Mouse (Mus musculus): Measurements from ENCODE around the gene Txnrd3. TPM values are rescaled to one million over a fixed set of nuclear protein-coding genes. Genes with fewer than 3 reads are reported as not detected.

Gene Txnrd3
- total RNA-seq (2021) (10 to 100 TPM in 1 of 2 experiments, 1 to 10 TPM in 1; 9.0 to 11.4 TPM), polyA plus RNA-seq (2012; rRNA removed) (12.9 and 14.6 TPM in 2 replicates)
- long read RNA-seq, transcript Txnrd3-201 (16 exons, 2,836 nt): major isoform, 12 of 14 reads
- long read RNA-seq, partial matches to known transcripts: 0 of 14 reads
- long read RNA-seq, other reads (novel, unspliced or antisense): 2 of 14 reads

DNA sequence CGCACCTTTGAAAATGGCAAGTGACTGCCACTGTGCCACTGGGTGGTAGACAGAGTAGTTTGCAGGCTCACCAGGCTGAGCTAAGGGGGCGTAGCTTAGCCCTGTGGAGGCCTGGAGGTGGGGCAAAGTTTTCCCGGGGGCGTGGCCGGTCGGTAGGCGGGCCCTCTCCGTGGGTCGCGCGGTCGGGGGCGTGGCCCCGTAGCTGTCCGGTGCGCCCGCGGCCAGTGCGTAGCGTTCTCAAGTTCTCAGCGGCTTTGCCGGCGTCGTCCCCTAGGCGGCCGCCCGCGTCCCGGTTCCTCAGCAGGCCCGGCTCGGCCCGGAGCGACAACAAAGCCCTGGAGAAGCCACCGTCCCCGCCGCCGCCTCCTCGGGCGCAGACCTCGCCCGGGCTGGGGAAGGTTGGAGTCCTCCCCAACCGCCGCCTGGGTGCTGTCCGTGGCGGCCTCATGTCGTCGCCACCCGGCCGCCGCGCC lies at the start of gene Txnrd3:
Txnrd3 (plus strand) TSS at position 191 of the 473 bp plus-strand sequence.
- DNase-seq: peak; percentile 97

DNA sequence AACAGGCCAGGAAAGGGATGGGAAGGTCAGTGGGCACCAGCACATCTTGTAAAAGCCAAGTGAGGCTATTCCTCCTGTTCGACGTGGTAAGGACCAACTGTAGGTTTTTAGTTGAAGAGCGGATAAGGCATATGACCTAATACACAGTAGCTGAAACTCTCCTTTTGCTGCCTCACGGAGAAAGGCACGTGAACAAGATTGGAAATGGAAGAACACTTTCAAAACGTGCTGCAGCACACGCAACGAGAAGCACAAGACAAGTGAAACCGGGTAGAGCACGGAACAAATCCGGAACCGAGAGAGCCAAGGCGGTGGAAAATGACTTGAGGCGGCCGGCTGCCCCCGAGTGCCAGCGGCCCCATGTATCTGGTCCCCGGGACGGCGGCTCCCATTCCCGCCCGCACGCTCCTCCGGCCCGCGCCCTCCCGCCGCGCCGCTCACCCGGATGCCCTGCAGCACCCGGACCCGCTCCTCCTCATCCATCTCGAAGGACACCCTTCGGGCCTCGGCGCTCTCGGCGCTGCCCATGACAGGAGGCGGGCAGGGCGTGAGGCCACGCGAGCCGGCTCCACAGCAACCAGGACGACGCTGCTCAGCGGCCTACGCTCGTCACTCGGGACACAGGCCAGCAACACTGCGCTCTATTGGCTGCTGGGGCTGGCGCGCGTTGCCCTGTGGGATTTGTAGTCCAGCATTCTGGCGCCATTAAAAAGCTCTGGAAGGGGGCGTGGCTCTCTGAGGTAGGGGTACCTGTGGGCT lies 48.6 kb upstream of the Txnrd3 start, which contains the start of gene Chchd6:
Chchd6 (minus strand) TSS at position 635 of the 759 bp plus-strand sequence.
- peak; percentile 96 for DNase-seq

DNA sequence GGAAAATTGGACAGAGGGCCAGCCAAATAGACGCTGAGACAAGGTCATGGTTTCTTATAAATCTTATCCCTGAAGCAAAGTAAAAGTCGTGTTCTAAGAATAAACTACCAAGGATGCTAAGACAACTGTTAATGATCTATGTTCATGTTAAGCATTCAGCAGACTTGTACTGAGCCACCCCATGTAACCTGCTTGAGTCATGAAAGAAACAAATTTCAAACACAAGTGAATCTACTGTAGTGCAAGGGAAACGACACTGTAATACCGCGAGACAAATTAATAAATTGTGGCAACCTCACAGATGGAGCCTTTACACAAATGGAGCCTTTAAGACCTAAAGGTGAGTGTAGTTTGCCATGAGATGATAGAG lies 48.0 kb upstream of the Txnrd3 start:
- DNase-seq: no peak

DNA sequence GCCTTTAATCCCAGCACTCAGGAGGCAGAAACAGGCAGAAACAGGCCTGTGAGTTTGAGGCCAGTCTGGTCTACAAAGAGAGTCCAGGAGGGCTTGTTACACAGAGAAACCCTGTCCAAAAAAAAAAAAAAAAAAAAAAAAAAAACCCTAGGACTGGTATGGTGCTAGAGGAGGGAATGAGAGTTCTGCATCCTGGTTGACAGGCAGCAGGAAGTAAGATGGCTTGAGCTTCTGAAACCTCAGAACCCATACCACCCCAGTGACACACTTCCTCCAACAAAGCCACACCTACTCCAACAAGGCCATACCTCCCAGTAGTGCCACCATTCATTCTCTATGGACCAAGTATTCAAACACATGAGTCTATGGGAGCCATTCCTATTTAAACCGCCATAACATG lies 47.3 kb upstream of the Txnrd3 start:
- no peak for DNase-seq

DNA sequence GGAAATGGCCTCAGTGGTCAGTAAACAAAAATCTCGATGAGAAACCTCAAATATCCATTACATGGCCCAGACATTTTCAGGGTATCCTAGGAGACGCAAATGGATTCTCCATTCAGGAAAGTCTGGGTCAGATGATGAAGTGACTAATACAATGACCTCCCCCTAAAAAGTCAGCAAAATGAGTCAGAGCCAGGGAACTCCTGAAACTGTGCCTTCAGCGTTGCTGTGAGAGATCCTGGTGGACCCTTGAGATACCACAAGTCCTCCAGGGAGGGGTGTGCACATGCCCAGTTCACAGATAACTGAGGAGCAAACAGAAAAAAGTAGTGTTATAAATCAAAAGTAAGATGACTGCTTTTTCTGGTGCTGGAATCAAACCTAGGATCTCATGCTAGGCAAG lies 37.7 kb upstream of the Txnrd3 start:
- peak; percentile 49 for DNase-seq

DNA sequence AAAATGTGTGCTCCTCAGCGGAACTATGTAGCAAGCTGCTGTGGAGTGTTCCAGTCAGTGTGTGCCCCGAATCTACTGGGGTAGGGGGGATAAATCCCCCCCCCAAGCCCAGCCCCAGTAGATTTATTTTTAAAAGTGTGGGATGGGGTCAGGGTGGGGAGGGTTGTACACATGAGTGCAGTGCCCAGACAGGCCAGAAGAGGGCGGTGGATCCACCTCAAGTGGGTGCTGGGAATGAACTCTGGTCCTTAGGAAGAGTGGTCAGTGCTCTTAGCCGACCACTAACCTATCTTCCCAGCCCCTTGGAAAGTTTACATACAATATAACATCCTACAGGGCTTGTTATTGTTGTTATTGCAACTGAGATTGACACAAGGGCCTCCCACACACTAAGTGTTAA lies 35.8 kb upstream of the Txnrd3 start:
- no peak for DNase-seq

DNA sequence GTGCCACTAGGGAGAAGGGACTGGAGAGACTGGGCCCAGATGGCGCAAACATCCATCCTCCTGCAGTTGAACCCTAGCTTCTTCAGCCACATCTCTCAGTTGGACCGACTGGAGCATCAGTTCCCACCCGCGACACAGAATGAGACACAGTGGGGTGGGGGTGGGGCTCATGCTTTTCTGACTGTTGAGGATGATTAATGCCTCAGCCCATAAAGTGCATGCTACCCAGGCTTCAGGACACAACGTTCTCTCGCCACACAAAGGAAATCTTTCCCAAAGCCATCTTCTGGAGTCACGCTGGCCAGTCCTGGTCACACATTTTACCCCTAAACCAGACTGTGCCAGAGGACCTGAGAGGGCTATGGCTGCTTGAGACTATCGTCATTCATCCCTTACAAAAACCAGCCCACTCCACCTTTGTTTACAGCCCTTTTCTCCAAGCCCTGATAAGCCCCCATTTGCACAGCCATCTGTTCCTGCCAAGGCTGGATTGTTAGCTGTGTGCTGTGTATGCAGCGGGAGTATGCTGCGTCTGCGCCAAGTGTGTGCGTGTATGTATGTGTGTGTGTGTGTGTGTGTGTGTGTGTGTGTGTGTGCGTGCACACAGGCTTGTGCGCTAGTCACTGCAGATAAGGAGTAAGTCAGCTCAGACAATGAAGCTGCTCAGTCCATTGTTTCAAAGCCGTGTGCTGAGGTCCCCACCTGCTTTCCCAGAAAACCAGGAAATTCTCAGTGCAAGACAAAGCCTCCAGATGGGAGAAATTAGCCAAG lies 30.3 kb upstream of the Txnrd3 start:
- no peak for DNase-seq

DNA sequence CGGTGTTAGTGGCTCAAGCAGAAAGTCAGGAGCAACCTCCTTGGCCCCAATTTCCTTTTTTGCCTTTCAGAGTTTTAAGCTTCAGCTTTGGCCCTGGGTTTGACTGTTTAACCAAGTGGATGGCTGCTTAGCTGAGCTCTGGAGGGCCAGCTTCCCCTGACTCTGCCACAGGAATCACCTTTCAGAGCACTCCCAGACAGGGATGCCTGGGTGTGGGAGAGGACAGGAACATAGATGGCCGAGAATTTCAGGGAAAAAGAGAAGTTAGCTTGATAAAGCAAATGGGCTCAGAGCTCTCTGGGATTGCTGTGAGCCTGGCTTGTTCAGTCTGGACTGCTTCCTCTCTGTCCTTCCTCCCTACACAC lies 29.7 kb upstream of the Txnrd3 start:
- no peak for DNase-seq

DNA sequence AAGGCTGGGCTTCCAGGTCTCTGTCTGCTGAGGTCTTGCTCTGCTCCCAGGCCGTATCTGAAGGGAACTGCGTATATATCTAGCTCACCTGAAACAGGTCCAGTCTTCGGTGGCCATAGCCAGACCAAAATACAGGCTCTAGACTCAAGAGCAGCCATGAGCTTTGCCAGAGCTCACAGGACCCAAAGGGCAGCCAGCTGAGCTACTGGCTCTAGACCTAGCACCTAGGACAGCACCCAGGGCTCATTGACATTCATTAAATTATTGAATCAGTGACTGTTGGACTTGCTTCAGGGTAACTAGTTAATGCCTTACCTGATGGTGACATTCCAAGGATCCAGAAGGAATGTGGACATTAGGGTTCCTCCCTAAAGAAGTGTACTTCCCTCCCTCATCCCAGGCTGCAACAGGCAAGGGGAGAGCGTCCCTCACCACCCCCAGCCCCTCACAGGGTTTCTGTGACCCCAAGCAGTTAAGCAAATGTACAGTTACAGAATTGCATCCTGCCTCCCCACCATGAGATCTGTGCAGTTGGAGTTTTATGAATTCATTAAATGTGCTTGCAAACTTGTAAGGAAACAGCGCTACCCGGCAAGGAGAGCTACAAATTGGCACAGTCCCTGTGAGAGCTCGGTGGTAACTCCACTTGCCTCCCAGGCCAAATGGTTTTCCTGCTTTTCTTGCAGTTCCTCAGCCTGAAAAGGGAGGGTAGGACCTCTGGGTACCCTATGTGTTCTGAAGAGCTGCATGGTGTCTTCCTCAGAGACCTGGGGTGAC lies 29.0 kb upstream of the Txnrd3 start:
- DNase-seq: no peak

DNA sequence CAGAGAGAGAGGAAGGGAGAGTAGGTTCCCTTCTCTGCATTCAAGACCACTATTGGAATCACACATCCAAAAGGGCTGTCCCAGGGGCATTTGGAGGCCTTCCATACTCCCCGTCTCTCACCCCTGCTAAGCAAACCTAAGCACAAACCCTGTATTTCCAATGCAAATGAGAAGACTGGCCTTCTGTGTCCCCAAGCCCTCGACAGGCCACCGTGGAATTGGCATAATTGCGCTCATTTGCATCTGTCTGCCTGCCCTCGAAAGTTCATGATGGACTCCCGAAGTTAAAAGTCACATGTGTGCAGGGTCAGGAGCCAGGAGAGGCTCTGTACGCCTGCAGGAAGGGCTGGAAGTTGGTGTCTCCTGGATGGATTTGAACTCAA lies 28.4 kb upstream of the Txnrd3 start:
- DNase-seq: no peak

DNA sequence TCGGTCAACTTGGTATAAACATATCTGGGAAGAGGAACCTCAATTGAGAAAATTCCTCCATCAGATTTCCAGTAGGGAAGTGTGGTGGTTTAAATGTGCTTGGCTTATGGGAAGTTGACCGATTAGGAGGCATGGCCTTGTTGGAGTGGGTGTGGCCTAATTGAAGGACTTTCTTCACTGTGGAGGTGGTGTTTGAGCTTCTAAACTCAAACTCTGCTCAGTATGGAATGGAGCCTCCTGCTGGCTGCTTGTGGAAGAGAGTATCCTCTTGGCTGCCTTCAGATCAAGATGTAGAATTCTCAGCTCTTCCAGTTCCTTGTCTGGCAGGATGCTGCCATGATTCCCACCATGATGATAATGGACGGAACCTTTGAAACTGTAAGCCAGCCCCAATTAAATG lies 21.1 kb upstream of the Txnrd3 start:
- DNase-seq: no peak

DNA sequence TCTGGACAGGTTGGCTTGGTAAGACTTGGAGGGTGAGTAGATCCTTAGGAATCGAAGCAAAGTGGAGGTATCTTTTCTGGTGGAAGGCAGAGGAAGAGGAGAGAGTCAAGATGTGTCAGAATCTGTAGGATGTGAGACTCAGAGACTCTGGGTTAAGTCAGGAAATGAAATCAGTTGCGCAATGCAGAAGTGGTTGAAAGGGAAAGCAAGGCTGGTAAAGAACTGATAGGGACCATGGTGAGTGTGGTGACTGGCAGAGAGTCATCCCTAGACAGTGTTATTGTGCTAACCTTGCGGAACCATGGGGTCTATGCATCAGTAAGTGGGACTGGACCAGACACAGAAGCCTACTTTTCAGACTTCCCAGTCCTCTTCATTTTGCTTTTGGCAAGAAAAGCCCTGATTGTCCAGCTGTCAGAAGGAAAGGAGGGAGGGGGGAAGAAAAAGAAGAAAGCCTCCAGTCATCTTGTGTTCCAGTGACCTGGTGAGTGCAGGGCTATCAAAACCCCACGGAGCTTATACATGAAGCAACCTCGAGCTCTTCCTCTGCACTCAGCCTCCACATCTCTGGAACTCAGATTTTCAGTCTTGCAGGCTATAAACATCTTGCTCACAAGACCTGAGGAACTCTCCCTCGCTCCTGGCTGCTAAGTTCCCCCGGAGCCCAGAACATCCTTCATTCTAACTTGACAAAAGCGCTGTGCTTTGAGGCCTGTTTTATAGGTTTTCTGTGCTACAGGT lies 15.6 kb upstream of the Txnrd3 start:
- DNase-seq: no peak

DNA sequence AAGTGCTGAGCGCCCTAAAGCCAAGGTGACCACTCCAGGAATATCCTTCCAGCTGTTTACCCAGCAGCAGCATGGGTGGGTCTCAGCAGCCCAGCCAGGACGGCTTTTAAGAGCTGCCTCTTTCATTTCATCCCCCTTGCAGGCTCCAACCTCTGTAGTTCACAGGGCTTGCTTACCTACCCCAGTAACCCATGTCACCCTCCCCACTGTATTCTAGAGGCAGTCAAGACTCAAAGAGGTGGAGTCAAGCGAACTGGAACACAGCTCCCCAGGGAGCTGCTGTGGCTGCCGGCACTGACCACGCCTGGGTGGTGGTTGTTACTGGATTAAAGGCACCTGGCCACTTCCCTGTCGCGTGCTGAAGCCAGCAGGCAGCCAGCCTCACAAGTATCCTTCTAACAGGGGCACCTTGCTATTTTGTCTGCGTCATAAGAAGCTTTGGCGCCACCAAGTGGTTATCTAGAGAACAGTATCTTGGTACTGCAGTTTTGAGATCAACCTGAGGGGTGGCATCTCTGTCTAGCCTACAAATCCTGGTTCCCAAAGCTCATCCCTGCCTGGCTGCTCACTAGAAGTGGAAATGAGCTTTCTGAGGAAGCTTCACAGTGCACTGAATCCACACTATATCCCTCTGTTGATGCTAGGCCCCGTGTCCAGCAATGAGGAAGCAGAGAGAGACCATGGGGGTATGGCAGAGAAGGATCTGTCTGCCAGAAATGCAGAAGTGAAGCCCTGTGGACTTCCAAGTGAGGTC lies 11.8 kb upstream of the Txnrd3 start:
- DNase-seq: peak; percentile 75

DNA sequence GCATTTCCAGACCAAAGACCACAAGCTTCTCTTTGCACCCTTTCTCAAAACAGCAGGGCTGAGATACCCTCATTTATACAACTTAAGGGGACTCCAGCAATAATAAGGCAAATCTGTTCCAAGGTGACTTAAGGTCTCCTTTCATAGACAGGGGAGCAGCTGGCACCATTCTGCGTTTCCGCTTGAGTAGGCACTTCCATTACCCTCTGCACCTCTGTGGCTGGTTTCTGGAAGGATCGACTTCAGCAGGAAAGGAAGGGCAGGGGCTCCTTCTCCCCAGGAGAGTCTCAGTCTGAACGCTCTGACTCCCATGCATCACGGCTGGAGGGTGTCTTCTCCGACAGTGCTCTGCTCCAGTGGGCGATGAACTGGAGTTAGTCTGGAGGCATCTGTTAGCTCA lies 10.7 kb upstream of the Txnrd3 start:
- no peak for DNase-seq

DNA sequence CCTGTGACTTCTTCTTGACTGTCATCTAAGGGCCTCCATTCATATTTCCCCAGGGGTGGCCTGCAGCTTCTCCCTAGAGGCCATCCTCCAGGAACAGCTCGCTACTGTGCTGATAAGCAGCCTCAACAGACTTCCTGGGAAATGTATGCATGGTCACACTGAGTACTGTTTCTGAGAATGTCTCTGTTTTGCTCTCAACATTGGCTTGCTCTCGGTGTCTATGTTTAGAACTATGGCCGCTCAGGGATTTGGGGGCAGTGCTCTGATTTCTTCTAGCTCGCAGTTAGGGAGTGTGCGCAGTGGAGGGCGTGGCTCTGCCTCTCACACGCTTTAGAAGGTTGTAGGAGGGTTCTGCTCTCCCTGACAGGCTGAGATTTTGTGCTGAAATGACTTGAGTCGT lies 9.4 kb upstream of the Txnrd3 start:
- no peak for DNase-seq

DNA sequence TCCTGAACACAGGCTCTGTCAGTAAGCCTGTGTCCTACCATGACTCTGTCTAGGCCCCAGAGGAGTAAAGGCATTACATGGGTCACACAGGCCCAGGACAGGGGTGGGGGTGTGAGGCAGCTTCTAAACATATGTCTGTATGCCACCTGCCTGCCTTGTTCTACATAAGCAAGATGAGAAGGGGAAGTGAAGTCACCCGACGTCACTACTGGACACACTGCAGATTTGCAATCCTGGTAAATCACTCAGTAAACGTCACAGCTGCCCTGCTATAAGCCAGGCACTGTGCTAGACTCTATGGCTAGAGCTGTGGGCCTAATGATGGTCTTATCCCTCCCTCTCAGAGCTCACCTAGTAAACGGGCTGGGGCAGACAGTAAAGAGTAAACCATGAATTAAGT lies 5.8 kb upstream of the Txnrd3 start:
- no peak for DNase-seq

DNA sequence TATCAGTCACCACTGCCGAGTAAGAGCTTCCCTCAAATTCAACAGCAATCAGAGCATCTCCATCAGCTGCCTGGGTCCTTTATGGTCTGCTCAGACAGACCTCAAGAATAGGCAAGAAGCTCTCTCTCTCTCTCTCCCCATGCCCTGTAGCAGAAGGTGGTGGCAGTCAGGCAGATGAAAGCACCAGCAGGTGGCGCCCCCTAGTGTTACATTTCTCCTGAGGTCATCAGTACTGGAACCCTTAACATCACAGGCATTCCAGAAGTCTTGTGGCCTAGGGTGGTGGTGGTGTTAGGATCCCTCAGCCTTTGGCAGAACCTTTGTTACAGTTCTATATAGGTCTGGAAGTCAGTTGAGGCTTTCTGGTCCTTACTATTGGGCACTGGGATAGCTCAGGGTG lies 4.8 kb upstream of the Txnrd3 start:
- DNase-seq: peak; percentile 35

DNA sequence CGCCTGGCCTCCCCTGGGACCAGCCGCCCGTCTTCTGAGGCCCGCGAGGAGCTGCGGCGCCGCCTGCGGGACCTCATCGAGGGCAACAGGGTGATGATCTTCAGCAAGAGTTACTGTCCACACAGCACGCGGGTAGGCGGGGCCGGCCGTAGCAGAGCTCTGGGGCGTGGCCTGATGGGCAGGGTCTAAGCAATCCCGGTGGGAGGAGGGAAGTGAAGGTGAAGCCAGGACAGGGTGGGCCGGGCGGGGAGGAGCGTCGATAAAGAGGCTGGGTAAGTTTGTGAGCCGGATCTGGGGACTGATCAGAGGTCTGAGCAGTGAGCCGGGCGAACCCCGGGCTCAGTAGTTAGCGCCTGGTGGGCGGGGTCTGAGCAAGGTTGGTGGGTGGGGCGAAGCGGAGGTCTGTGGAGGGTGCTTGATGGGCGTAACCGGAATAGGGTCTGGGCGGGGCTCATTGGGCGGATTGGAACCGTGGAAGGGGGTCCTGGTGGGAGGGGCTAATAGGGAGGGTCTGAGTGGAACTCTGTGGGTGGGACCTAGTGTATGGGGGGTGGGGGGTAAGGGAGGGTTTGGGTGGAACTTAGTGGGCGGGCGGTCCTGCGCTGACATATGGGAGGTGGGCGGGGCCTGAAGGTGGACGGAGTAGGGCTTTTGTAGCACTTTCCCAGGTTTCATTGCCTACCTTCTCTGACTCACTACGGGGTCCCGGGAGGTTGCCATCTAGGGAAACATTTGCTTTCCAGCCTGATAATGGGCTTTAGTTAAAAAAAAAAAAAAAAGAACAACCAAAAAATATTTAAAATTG lies 685 bp downstream of the Txnrd3 start:
- DNase-seq: peak; percentile 96

DNA sequence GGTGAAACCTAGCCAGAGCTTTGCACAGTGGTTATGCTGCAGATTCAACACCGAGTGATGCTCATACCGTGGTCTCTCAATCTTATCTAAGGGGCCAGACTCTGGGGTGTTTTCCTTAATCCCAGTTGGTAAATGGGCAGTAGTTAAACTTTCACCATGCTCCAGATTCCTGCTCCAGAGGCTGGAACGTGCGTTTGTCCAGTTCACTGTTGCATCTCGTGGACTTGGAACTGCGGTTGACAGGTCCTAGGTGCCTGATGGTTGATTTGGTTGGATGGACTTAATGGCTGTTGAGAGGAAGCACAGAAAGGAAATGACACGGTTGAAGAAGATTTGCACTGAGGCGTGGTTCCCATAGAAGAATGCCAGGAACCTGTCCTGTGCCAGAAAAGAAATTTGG lies 6.1 kb downstream of the Txnrd3 start:
- DNase-seq: no peak

DNA sequence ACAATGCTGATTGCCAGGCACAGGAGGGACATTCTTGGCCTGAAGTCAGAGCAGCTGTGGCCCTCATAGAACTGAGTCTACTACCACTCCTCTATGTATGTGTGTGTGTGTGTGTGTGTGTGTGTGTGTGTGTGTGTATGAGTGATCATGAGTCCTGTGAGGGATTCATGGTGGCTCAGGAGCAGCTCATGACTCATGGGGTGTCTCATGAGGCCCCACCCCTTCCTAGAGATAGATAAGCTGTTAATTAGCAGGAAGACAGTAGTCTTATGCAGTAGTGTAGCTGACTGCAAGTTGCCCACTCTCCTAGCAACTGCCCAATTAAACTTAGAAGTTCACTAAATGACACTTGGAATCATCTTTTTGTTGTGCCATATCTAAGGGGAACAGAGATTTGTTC lies 8.0 kb downstream of the Txnrd3 start:
- no peak for DNase-seq

All from adrenal gland, adult 2 months (tissue).